Mouse (Mus musculus): ENCODE measurements around the gene Nkx3-2. TPM values are rescaled to one million over a fixed set of nuclear protein-coding genes. Genes with fewer than 3 reads are reported as not detected.

Nkx3-2 gene
- polyA plus RNA-seq (2012; fragmentation: generic; extraction: Trizol): not detected

GRCm38 (mm10) chr5:41763731-41764721 lies at the start of gene Nkx3-2:
Gene Nkx3-2, minus strand, starts transcription at chr5:41764501.

Other genes starting within 250 kb of the Nkx3-2 start
- gene Rab28, start 56.3 kb downstream of the Nkx3-2 start, polyA plus RNA-seq (2012; fragmentation: generic; extraction: Trizol): 10 to 100 TPM in 1 of 2 experiments, 1 to 10 TPM in 1; 9.0 to 39.3 TPM
- 1 to 10 TPM in 1 of 2 experiments, under 1 TPM in 1; 0.92 to 4.3 TPM for gene Bod1l, start 79.8 kb upstream of the Nkx3-2 start, polyA plus RNA-seq (2012; fragmentation: generic; extraction: Trizol)

Data from C3H10T1/2 (cell line).